Comparison of ENCODE assay signal across 8 mouse cellular contexts in genomic region chr5:16869309-16869915, GRCm38 (mm10).
DNase-seq lines count a peak whose midpoint lies in the region; ATAC-seq lines count a peak whose summit lies in the region.

No protein-coding gene starts in this region.

- H3K4me3 ChIP-seq in forebrain, embryonic 12.5 days (replicated peaks): no peak overlapping the region
- no peak overlapping the region for H3K4me3 ChIP-seq in limb, embryonic 10.5 days
- no peak overlapping the region for H3K4me3 ChIP-seq in neural tube, embryonic 11.5 days (ENCODE audit: low read depth, low read length)

- no peaks in the 10 kb centered on the region for H3K4me1 ChIP-seq in forebrain, embryonic 12.5 days
- no peaks in the 10 kb centered on the region for H3K4me1 ChIP-seq in limb, embryonic 10.5 days
- no peaks in the 10 kb centered on the region for H3K4me1 ChIP-seq in neural tube, embryonic 11.5 days (ENCODE audit: control insufficient read depth, insufficient read depth, low read length)

- peak; percentile 84 for ATAC-seq in forebrain, embryonic 12.5 days (ENCODE audit: low FRiP score)
- ATAC-seq in neural tube, embryonic 11.5 days (ENCODE audit: insufficient read depth, low FRiP score, low TSS enrichment): no peak

- DNase-seq in thymus, postnatal 14 days: peak; percentile 10
- DNase-seq in thymus, adult 18-20 months: no peak
- DNase-seq in adrenal gland, postnatal 36 days: peak; percentile 55 to 67
- DNase-seq in kidney, adult 8-10 months: peak; percentile 3 to 25
- peak; percentile 59 for DNase-seq in limb, embryonic 10.5 days (ENCODE audit: low spot score)
- peak; percentile 44 for DNase-seq in neural tube, embryonic 11.5 days (ENCODE audit: low spot score)
- DNase-seq in T-cell, adult 2 months (ENCODE audit: low spot score): no peak

- no peak overlapping the region for H3K9ac ChIP-seq in forebrain, embryonic 12.5 days
- no peak overlapping the region for H3K9ac ChIP-seq in neural tube, embryonic 11.5 days (ENCODE audit: low read length)

- no peak overlapping the region for H3K27ac ChIP-seq in forebrain, embryonic 12.5 days
- no peak overlapping the region for H3K27ac ChIP-seq in limb, embryonic 10.5 days
- no peak overlapping the region for H3K27ac ChIP-seq in neural tube, embryonic 11.5 days (ENCODE audit: low read depth, low read length)

- H3K4me2 ChIP-seq in forebrain, embryonic 12.5 days: no peak overlapping the region
- no peak overlapping the region for H3K4me2 ChIP-seq in neural tube, embryonic 11.5 days (ENCODE audit: low read depth)

- 66% methylated on average over 2 of the region's 2 CpGs for WGBS in forebrain, embryonic 12.5 days
- WGBS in limb, embryonic 10.5 days: 69% methylated on average over 2 of the region's 2 CpGs
- WGBS in neural tube, embryonic 11.5 days: 59% methylated on average over 2 of the region's 2 CpGs

- H3K9me3 ChIP-seq in forebrain, embryonic 12.5 days: no peaks in the 10 kb centered on the region
- H3K9me3 ChIP-seq in limb, embryonic 10.5 days (replicated peaks): no peaks in the 10 kb centered on the region
- H3K9me3 ChIP-seq in neural tube, embryonic 11.5 days (ENCODE audit: control insufficient read depth, low read length): no peaks in the 10 kb centered on the region

- no peaks in the 10 kb centered on the region for H3K36me3 ChIP-seq in forebrain, embryonic 12.5 days (replicated peaks)
- no peaks in the 10 kb centered on the region for H3K36me3 ChIP-seq in limb, embryonic 10.5 days
- no peaks in the 10 kb centered on the region for H3K36me3 ChIP-seq in neural tube, embryonic 11.5 days (ENCODE audit: control insufficient read depth, insufficient read depth, low read length)

- no peaks in the 10 kb centered on the region for H3K27me3 ChIP-seq in forebrain, embryonic 12.5 days
- no peaks in the 10 kb centered on the region for H3K27me3 ChIP-seq in limb, embryonic 10.5 days (ENCODE audit: low read depth, poor library complexity, severe bottlenecking)
- H3K27me3 ChIP-seq in neural tube, embryonic 11.5 days (ENCODE audit: control insufficient read depth, insufficient read depth, low read length): no peaks in the 10 kb centered on the region

Comparison
In these comparisons a context has a peak if more than half of its experiments do, and no peak if none do; other contexts are left out.
1. DNase-seq: peak in thymus, postnatal 14 days (single experiment), adrenal gland, postnatal 36 days (2 of 2), kidney, adult 8-10 months (2 of 2), limb, embryonic 10.5 days (single experiment) and neural tube, embryonic 11.5 days (single experiment); none in thymus, adult 18-20 months (0 of 2) and T-cell, adult 2 months (single experiment).